Mouse (Mus musculus): Measurements from ENCODE around the gene Spen. TPM values are rescaled to one million over a fixed set of nuclear protein-coding genes. Genes with fewer than 3 reads are reported as not detected.

Gene Spen
- polyA plus RNA-seq (2017; shearing (Covaris generic)): 7.7 TPM

DNA sequence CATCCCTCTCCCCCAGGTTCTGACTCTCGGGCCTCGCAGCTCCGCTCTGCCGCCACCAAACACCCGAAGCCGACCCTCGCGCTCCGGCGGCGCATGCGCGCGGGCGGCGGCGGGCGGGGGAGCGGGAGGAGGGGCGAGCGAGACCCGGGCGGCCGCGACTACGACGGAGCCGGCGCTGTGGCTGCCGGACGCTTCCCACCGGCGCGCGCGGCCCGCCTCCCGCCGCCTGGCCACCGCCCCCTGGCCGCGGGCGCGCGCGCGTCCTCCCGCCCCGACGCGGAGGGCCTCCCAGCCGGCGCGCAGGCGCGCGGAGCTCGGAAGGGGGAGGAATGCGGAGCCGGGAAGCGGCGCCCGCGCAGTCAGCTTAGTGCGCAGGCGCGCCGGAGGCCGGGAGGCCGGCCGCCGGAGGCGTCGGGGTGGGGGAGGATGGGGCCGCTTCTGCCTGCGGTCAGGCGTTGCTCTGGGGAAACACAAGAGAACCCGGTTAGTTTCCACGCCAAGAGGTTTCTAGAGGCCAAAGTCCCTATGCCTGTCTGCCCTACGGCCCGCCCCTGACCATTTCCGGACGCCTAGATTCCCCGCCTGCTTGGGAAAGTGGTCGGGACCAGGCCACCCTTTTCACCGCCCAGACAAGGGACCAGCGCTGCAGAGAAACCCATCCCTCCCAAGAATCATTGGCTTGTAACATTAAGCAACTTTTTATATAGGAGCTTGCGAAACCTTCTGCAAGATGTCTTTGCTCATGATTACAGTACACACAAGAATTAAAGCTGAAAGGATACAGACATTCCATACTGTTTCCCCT is at the start of gene Spen:
Gene Spen, minus strand, starts transcription at position 190 of the 805 bp plus-strand sequence.

DNA sequence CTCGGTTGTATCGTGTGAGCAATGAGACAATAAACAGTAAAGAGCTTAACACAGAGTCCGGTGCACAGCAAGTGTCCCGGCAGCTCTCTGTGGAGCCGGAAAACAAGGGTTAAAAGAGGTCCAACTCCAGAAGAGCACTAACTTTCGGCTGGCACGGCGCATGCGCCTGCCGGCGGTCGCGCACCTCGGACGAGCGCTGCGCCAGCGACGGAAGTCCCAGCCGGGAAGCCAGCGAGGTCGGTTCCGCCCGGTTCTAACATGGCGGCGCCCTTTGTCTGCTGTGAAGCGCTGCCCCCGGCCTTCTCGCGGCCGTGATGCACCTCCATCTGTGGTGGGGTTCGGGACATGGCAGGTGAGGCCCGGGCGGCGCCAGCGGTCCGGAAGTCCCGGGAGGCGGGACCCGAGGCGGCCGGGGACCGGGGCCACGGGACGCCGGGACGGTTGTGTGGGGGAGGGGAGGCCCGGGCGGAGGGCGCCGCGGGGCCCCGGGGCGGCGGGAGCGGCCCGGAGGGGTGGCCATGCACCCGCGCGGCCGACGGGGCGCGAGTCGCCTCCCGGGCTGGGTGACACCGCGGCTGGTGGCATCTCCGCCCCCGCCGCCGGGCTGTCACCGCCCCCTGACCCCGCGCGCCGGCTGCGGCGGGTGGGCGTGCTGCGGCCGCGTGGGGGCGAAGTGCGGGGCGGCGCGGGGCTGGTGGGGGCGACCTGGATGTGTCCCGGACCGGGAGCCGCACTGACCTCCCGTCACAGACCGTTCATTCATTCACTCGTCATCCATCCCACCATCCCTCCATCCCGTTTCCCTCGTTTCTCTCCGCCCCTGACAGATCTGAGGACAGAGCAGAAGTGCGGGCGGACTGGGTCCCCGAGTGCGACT is 93.7 kb downstream of the Spen start, which contains the start of gene Zbtb17:
Gene Zbtb17, plus strand, starts transcription at position 204 of the 877 bp plus-strand sequence.

DNA sequence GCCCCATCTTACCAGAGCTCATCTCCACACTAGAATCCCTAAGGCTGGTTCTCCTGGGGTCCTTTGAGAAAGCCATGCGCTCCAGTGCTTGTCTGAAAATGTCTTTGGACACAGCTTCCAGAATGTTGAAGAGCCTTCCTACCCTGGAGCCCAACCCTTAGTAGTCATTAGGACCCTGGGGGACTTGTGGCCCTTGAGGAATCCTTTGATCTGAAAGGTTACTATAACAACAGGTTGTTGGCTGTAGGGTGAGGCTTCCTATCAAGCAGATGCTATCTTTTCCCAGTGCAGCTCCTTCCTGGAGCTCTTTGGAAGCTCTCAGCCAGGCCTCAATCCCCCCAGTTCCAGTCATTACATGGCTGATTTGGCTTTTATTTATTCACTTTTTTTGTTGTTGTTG is 102.4 kb downstream of the Spen start, which contains the start of gene Srarp:
Gene Srarp, minus strand, starts transcription at position 132 of the 400 bp plus-strand sequence.

DNA sequence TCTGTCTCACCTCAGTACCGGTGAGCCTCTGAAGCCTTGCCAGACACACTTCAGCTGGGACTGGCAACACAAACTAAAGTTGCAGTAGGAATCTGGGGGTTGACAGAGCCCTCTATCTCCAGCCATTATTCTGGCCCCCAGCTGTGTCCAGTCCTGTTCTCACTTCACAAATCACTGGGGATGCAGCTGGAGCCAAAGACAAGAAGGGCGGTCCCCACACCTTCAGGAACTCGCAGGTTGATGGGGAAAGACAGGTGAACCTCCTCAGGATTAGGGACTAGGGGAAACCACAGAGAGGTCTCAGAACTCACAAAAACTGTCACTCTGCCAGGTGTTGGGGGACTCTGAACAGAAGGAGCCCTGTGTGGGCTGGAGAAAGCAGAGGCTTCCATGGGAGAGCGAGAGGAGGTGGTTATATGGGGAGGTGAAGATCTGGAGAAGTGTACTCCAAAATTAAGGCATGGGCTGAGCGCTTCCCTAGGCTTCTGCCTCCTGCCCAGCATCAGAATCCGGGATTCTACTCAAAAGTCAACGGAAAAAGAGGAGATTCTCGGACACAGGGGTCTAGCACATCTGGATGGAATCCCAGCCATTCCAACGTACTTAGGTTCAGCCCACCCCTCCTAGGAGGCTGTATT is 118.1 kb downstream of the Spen start, which contains the start of gene Hspb7:
Gene Hspb7, plus strand, starts transcription at position 588 of the 638 bp plus-strand sequence.

Other genes with a start within 250 kb of the Spen start
- not detected for gene Epha2, start 237.4 kb downstream of the Spen start, polyA plus RNA-seq (2017; shearing (Covaris generic))
- gene Fam131c, start 170.4 kb downstream of the Spen start, polyA plus RNA-seq (2017; shearing (Covaris generic)): not detected
- not detected for gene Clcnka, start 139.9 kb downstream of the Spen start, polyA plus RNA-seq (2017; shearing (Covaris generic))
- gene Clcnkb, start 122.6 kb downstream of the Spen start, polyA plus RNA-seq (2017; shearing (Covaris generic)): not detected
- not detected for gene Hspb7, start 117.8 kb downstream of the Spen start, polyA plus RNA-seq (2017; shearing (Covaris generic))
- not detected for gene Srarp, start 102.5 kb downstream of the Spen start, polyA plus RNA-seq (2017; shearing (Covaris generic))
- gene Zbtb17, start 93.9 kb downstream of the Spen start, polyA plus RNA-seq (2017; shearing (Covaris generic)): 45.6 TPM
- 0.29 TPM for gene Fblim1, start 67.5 kb upstream of the Spen start, polyA plus RNA-seq (2017; shearing (Covaris generic))
- gene Tmem82, start 80.0 kb upstream of the Spen start, polyA plus RNA-seq (2017; shearing (Covaris generic)): 0.57 TPM
- not detected for gene Slc25a34, start 85.2 kb upstream of the Spen start, polyA plus RNA-seq (2017; shearing (Covaris generic))
- gene Plekhm2, start 126.3 kb upstream of the Spen start, polyA plus RNA-seq (2017; shearing (Covaris generic)): 3.9 TPM
- gene Rsc1a1, start 147.0 kb upstream of the Spen start, polyA plus RNA-seq (2017; shearing (Covaris generic)): 0.17 TPM
- gene Ddi2, start 184.8 kb upstream of the Spen start, polyA plus RNA-seq (2017; shearing (Covaris generic)): 6.3 TPM
- gene Agmat, start 208.1 kb upstream of the Spen start, polyA plus RNA-seq (2017; shearing (Covaris generic)): not detected

Data from inflammation-experienced regulatory T-cells, adult 16 weeks (primary cell).